Mouse (Mus musculus): Measurements from ENCODE around the gene Inpp5k. TPM values are rescaled to one million over a fixed set of nuclear protein-coding genes. Genes with fewer than 3 reads are reported as not detected.

The Inpp5k gene
- polyA plus RNA-seq, 1 experiment from 2014 or later = 30.7 TPM

DNA sequence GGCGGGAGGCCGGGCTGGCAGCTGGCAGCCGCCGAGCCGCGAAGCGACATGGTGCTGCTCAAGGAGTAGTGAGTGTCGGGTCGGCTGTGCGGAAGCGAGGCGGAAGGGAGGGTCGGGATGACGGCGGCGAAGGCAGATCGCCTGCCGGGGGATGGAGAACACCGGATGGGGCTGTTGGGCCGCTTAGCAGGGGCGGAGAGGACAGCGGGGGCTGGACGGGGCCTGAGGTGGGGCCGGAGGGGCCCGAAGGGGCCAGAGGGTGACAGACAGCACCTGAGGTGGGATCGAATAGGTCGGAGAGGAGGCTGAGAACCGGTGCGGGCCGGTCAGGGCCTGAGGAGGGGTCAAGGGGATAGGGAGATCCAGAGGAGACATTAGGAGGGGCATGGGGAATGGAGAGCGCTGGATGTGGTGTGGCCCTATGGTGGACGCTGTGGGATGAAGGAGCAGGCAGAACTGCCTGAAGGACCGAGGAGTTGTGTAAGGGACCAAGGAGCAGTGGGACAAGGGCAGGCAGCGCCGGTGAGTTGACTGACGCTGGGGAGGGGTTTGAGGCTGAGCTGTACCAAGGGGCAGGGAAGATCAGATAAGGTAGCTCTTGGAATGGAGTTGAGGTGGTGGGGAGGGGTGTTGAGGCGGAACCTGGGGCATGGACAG, 42.4 kb upstream of the Inpp5k start:
- peak; percentile 68 for ATAC-seq (ENCODE audit: insufficient number of reproducible peaks, insufficient read depth, low FRiP score, low read depth)
- H3K9me3 ChIP-seq (ENCODE audit: control insufficient read depth, low read length) = no peaks in the 10 kb centered on the region
- WGBS = under 1% methylated on average over 37 of the region's 37 CpGs

GRCm38 (mm10) chr11:75592612-75593011, 38.2 kb upstream of the Inpp5k start:
- no peak overlapping the region for H3K4me3 ChIP-seq (ENCODE audit: control insufficient read depth in 1 of 2, insufficient read depth in 1 of 2, low read depth in 1 of 2, low read length in 2 of 2)
- WGBS = 79% methylated on average over 5 of the region's 5 CpGs
- H3K9me3 ChIP-seq (ENCODE audit: control insufficient read depth, low read length) = no peaks in the 10 kb centered on the region
- no peak overlapping the region for H3K4me2 ChIP-seq (ENCODE audit: low read length)
- no peak overlapping the region for H3K27ac ChIP-seq (replicated peaks in 1 of 2; ENCODE audit: control insufficient read depth in 1 of 2, insufficient read depth in 1 of 2, low read depth in 2 of 2, low read length in 2 of 2)
- peaks cover 15 to 25% of the 10 kb centered on the region in 2 experiments for H3K4me1 ChIP-seq (ENCODE audit: control insufficient read depth in 2 of 2, insufficient read depth in 2 of 2, low read length in 2 of 2)
- ATAC-seq (ENCODE audit: insufficient number of reproducible peaks, insufficient read depth, low FRiP score, low read depth) = no peak
- no peak overlapping the region for H3K9ac ChIP-seq (ENCODE audit: low read length)
- H3K27me3 ChIP-seq (ENCODE audit: control insufficient read depth, insufficient read depth, low read length) = no peaks in the 10 kb centered on the region
- H3K36me3 ChIP-seq (ENCODE audit: control insufficient read depth, insufficient read depth, low read length) = peaks cover 54% of the 10 kb centered on the region

More for the DNA sequence above, 42.4 kb upstream of the Inpp5k start:
- no peaks in the 10 kb centered on the region for H3K27me3 ChIP-seq (ENCODE audit: control insufficient read depth, insufficient read depth, low read length)
- H3K36me3 ChIP-seq (ENCODE audit: control insufficient read depth, insufficient read depth, low read length) = peaks cover 22% of the 10 kb centered on the region
- H3K4me1 ChIP-seq (ENCODE audit: control insufficient read depth in 2 of 2, insufficient read depth in 2 of 2, low read length in 2 of 2) = peaks cover 9 to 11% of the 10 kb centered on the region in 2 experiments
- peak overlapping the region; percentile 81 for H3K9ac ChIP-seq (ENCODE audit: low read length)
- H3K4me3 ChIP-seq (ENCODE audit: control insufficient read depth in 1 of 2, insufficient read depth in 1 of 2, low read depth in 1 of 2, low read length in 2 of 2) = peak overlapping the region; percentile 64 to 73
- H3K4me2 ChIP-seq (ENCODE audit: low read length) = peak overlapping the region; percentile 80
- peak overlapping the region; percentile 61 to 88 for H3K27ac ChIP-seq (replicated peaks in 1 of 2; ENCODE audit: control insufficient read depth in 1 of 2, insufficient read depth in 1 of 2, low read depth in 2 of 2, low read length in 2 of 2)

- ATAC-seq (ENCODE audit: insufficient number of reproducible peaks, insufficient read depth, low FRiP score, low read depth) = no peak
- Histone ChIP-seq H3K27me3 (ENCODE audit: control insufficient read depth, insufficient read depth, low read length) (no peaks in the 10 kb centered on the region), H3K36me3 (ENCODE audit: control insufficient read depth, insufficient read depth, low read length) (peaks cover 72% of the 10 kb centered on the region), H3K9me3 (ENCODE audit: control insufficient read depth, low read length) (no peaks in the 10 kb centered on the region), H3K4me1 (ENCODE audit: control insufficient read depth in 2 of 2, insufficient read depth in 2 of 2, low read length in 2 of 2) (peaks cover 7 to 17% of the 10 kb centered on the region in 2 experiments; a peak in 3 of 4 replicates), H3K4me2 (ENCODE audit: low read length) (no peak overlapping the region), H3K27ac (replicated peaks in 1 of 2; ENCODE audit: control insufficient read depth in 1 of 2, insufficient read depth in 1 of 2, low read depth in 2 of 2, low read length in 2 of 2) (no peak overlapping the region), H3K4me3 (ENCODE audit: control insufficient read depth in 1 of 2, insufficient read depth in 1 of 2, low read depth in 1 of 2, low read length in 2 of 2) (no peak overlapping the region), H3K9ac (ENCODE audit: low read length) (no peak overlapping the region)
- 85% methylated on average over 9 of the region's 9 CpGs for WGBS
Measured at GRCm38 (mm10) chr11:75594431-75594830, 36.4 kb upstream of the Inpp5k start.

DNA sequence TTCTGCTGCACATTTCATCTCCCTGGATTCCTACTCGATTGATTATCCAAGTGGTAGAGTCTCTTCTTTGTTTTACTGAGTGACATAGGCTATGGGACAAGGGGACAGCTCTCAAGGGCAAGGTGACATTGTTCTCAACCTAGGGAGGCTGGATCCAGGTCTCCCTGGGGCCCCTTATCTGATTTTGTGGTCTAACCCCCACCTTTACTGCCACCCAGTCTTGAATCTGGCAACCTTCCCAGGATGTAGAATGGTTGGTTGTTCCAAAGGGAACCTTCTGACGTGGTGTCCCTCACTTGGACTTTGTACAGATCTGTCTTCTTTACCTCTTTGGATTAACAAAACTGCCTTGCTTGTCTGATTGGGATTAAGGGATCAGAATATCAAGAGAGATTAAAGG, 35.4 kb upstream of the Inpp5k start:
- Histone ChIP-seq H3K27me3 (ENCODE audit: control insufficient read depth, insufficient read depth, low read length) (no peaks in the 10 kb centered on the region), H3K36me3 (ENCODE audit: control insufficient read depth, insufficient read depth, low read length) (peaks cover 78% of the 10 kb centered on the region), H3K27ac (replicated peaks in 1 of 2; ENCODE audit: control insufficient read depth in 1 of 2, insufficient read depth in 1 of 2, low read depth in 2 of 2, low read length in 2 of 2) (0 out of 4 replicates have a peak overlapping the region, but pooled peaks of 1 of the 2 experiments have one; percentile 8), H3K4me1 (ENCODE audit: control insufficient read depth in 2 of 2, insufficient read depth in 2 of 2, low read length in 2 of 2) (peaks cover 4 to 16% of the 10 kb centered on the region in 2 experiments; a peak in 3 of 4 replicates), H3K9me3 (ENCODE audit: control insufficient read depth, low read length) (no peaks in the 10 kb centered on the region), H3K4me2 (ENCODE audit: low read length) (no peak overlapping the region), H3K4me3 (ENCODE audit: control insufficient read depth in 1 of 2, insufficient read depth in 1 of 2, low read depth in 1 of 2, low read length in 2 of 2) (no peak overlapping the region), H3K9ac (ENCODE audit: low read length) (no peak overlapping the region)
- 58% methylated on average over 2 of the region's 2 CpGs for WGBS
- ATAC-seq (ENCODE audit: insufficient number of reproducible peaks, insufficient read depth, low FRiP score, low read depth) = no peak

DNA sequence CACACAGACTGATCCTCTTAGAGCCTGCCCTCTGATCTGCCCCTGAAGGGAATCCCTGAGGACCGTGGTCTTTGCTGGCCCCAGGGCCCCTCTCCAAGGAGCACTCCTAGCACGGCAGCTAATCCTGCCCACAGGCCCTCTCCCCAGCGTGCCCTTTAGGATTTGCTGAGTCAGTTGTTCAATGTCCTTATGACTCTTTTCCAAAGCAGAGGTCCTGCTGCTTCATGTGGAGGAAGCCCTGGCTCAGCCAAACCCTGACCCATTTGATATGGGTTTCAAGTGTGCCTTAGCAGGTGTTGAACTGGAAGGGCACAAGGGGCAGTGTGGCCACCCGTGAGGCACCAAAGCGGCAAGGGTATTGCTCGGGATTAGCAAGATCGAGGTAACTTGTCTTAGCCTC, 35.0 kb upstream of the Inpp5k start:
- H3K4me3 ChIP-seq (ENCODE audit: control insufficient read depth in 1 of 2, insufficient read depth in 1 of 2, low read depth in 1 of 2, low read length in 2 of 2) = no peak overlapping the region
- H3K9ac ChIP-seq (ENCODE audit: low read length) = no peak overlapping the region
- no peaks in the 10 kb centered on the region for H3K9me3 ChIP-seq (ENCODE audit: control insufficient read depth, low read length)
- ATAC-seq (ENCODE audit: insufficient number of reproducible peaks, insufficient read depth, low FRiP score, low read depth) = no peak
- H3K36me3 ChIP-seq (ENCODE audit: control insufficient read depth, insufficient read depth, low read length) = peaks cover 83% of the 10 kb centered on the region
- 0 out of 4 replicates have a peak overlapping the region, but pooled peaks of 1 of the 2 experiments have one; percentile 34 for H3K27ac ChIP-seq (replicated peaks in 1 of 2; ENCODE audit: control insufficient read depth in 1 of 2, insufficient read depth in 1 of 2, low read depth in 2 of 2, low read length in 2 of 2)
- H3K4me2 ChIP-seq (ENCODE audit: low read length) = no peak overlapping the region
- H3K27me3 ChIP-seq (ENCODE audit: control insufficient read depth, insufficient read depth, low read length) = no peaks in the 10 kb centered on the region
- H3K4me1 ChIP-seq (ENCODE audit: control insufficient read depth in 2 of 2, insufficient read depth in 2 of 2, low read length in 2 of 2) = peaks cover 4 to 16% of the 10 kb centered on the region in 2 experiments; a peak in 3 of 4 replicates
- 82% methylated on average over 7 of the region's 7 CpGs for whole genome bisulfite sequencing

DNA sequence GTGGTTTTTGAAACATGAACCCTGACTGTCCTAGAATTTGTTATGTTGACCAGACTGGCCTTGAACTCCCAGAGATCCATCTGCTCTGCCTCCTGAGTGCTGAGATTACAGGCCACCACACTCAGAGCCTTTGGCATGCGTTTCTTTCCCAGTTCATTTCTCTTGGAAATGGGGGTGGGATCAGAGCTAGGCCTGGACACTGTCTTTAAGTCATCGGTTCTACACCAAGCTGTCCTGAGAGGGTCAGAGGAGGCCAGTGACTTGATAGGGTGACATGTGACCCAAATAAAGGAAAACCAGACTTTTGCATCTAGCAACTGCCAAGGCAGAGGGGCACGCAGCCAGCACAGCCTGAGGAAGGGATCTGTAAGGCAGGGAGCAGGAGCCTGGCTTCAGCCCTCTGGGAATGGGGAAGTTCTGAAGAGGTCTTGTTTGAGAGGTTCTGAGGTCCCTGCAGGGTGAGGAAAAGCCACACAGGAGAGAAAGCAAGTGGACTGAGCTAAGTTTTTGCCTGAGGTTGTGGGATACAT, 34.0 kb upstream of the Inpp5k start:
- Histone ChIP-seq H3K36me3 (ENCODE audit: control insufficient read depth, insufficient read depth, low read length) (peaks cover 85% of the 10 kb centered on the region), H3K4me2 (ENCODE audit: low read length) (no peak overlapping the region), H3K27ac (replicated peaks in 1 of 2; ENCODE audit: control insufficient read depth in 1 of 2, insufficient read depth in 1 of 2, low read depth in 2 of 2, low read length in 2 of 2) (0 out of 4 replicates have a peak overlapping the region, but pooled peaks of 1 of the 2 experiments have one; percentile 19)

DNA sequence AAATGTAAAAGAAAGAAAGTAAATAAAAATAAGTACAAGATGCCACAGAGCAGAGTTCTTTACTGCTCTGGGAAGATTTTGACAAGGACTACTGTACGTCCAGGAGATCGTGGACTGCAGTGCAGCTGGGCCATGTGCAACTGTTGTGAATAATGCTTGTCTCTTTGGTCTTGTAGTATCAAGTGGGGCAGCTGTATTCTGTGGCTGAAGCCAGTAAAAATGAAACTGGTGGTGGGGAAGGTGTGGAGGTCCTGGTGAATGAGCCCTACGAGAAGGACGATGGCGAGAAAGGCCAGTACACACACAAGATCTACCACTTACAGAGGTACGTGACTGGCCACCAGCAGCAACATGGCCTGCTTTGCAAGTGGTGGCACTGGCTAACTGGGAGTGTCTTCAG, 32.8 kb upstream of the Inpp5k start:
- ATAC-seq (ENCODE audit: insufficient number of reproducible peaks, insufficient read depth, low FRiP score, low read depth) = no peak
- peaks cover 86% of the 10 kb centered on the region for H3K36me3 ChIP-seq (ENCODE audit: control insufficient read depth, insufficient read depth, low read length)
- 93% methylated on average over 6 of the region's 6 CpGs for WGBS

More for the DNA sequence above, 34.0 kb upstream of the Inpp5k start:
- Histone ChIP-seq H3K9me3 (ENCODE audit: control insufficient read depth, low read length) (no peaks in the 10 kb centered on the region), H3K4me3 (ENCODE audit: control insufficient read depth in 1 of 2, insufficient read depth in 1 of 2, low read depth in 1 of 2, low read length in 2 of 2) (no peak overlapping the region), H3K27me3 (ENCODE audit: control insufficient read depth, insufficient read depth, low read length) (no peaks in the 10 kb centered on the region), H3K9ac (ENCODE audit: low read length) (0 out of 2 replicates have a peak overlapping the region, but pooled peaks have one; percentile 5), H3K4me1 (ENCODE audit: control insufficient read depth in 2 of 2, insufficient read depth in 2 of 2, low read length in 2 of 2) (peaks cover 4 to 16% of the 10 kb centered on the region in 2 experiments; a peak in 3 of 4 replicates)
- WGBS = 46% methylated on average over 3 of the region's 3 CpGs
- ATAC-seq (ENCODE audit: insufficient number of reproducible peaks, insufficient read depth, low FRiP score, low read depth) = no peak

More for the DNA sequence above, 32.8 kb upstream of the Inpp5k start:
- Histone ChIP-seq H3K27me3 (ENCODE audit: control insufficient read depth, insufficient read depth, low read length) (no peaks in the 10 kb centered on the region), H3K4me2 (ENCODE audit: low read length) (no peak overlapping the region), H3K4me3 (ENCODE audit: control insufficient read depth in 1 of 2, insufficient read depth in 1 of 2, low read depth in 1 of 2, low read length in 2 of 2) (no peak overlapping the region), H3K9me3 (ENCODE audit: control insufficient read depth, low read length) (no peaks in the 10 kb centered on the region), H3K27ac (replicated peaks in 1 of 2; ENCODE audit: control insufficient read depth in 1 of 2, insufficient read depth in 1 of 2, low read depth in 2 of 2, low read length in 2 of 2) (no peak overlapping the region), H3K9ac (ENCODE audit: low read length) (no peak overlapping the region), H3K4me1 (ENCODE audit: control insufficient read depth in 2 of 2, insufficient read depth in 2 of 2, low read length in 2 of 2) (peaks cover 4 to 16% of the 10 kb centered on the region in 2 experiments; a peak in 3 of 4 replicates)

Measured in heart, embryonic 14.5 days (tissue).